Mouse (Mus musculus): Measurements from ENCODE around the gene Lgr6. TPM values are rescaled to one million over a fixed set of nuclear protein-coding genes. Genes with fewer than 3 reads are reported as not detected.

Gene Lgr6
- polyA plus RNA-seq, 1 experiment: 2.9 TPM

- WGBS: 53% methylated on average over 5 of the region's 5 CpGs
- no peak overlapping the region for H3K27ac ChIP-seq (ENCODE audit: insufficient read depth, low read length)
- H3K4me3 ChIP-seq (replicated peaks; ENCODE audit: insufficient read depth, low read depth, low read length): no peak overlapping the region
- TF ChIP-seq CTCF (IDR thresholded peaks at IDR 0.05; ENCODE audit: borderline replicate concordance, insufficient read depth, low read depth, low read length) (no peak), POLR2A (IDR thresholded peaks at IDR 0.05; ENCODE audit: borderline replicate concordance, insufficient read depth, low read length) (no peak)
- H3K4me1 ChIP-seq (ENCODE audit: control insufficient read depth, insufficient read depth, low read length): no peaks in the 10 kb centered on the region
- DNase-seq: no peak
- no peaks in the 10 kb centered on the region for H3K27me3 ChIP-seq (ENCODE audit: control insufficient read depth, insufficient read depth, low read length)
Measured at GRCm38 (mm10) chr1:135020281-135020940, 84.7 kb downstream of the Lgr6 start.

GRCm38 (mm10) chr1:135019775-135020167 is 85.3 kb downstream of the Lgr6 start:
- Histone ChIP-seq H3K4me1 (ENCODE audit: control insufficient read depth, insufficient read depth, low read length) (no peaks in the 10 kb centered on the region), H3K27me3 (ENCODE audit: control insufficient read depth, insufficient read depth, low read length) (no peaks in the 10 kb centered on the region), H3K4me3 (replicated peaks; ENCODE audit: insufficient read depth, low read depth, low read length) (no peak overlapping the region), H3K27ac (ENCODE audit: insufficient read depth, low read length) (no peak overlapping the region)
- DNase-seq: no peak
- 70% methylated on average over 4 of the region's 4 CpGs for WGBS
- no peak for TF ChIP-seq CTCF (IDR thresholded peaks at IDR 0.05; ENCODE audit: borderline replicate concordance, insufficient read depth, low read depth, low read length)
- no peak for TF ChIP-seq POLR2A (IDR thresholded peaks at IDR 0.05; ENCODE audit: borderline replicate concordance, insufficient read depth, low read length)

- TF ChIP-seq CTCF (IDR thresholded peaks at IDR 0.05; ENCODE audit: borderline replicate concordance, insufficient read depth, low read depth, low read length): no peak
- no peak for TF ChIP-seq POLR2A (IDR thresholded peaks at IDR 0.05; ENCODE audit: borderline replicate concordance, insufficient read depth, low read length)
- no peak overlapping the region for H3K4me3 ChIP-seq (replicated peaks; ENCODE audit: insufficient read depth, low read depth, low read length)
- DNase-seq: no peak
- H3K4me1 ChIP-seq (ENCODE audit: control insufficient read depth, insufficient read depth, low read length): no peaks in the 10 kb centered on the region
- 11% methylated on average over 13 of the region's 13 CpGs for WGBS
- no peak overlapping the region for H3K27ac ChIP-seq (ENCODE audit: insufficient read depth, low read length)
- H3K27me3 ChIP-seq (ENCODE audit: control insufficient read depth, insufficient read depth, low read length): no peaks in the 10 kb centered on the region
Measured at GRCm38 (mm10) chr1:135019087-135019774, 85.8 kb downstream of the Lgr6 start.

DNA sequence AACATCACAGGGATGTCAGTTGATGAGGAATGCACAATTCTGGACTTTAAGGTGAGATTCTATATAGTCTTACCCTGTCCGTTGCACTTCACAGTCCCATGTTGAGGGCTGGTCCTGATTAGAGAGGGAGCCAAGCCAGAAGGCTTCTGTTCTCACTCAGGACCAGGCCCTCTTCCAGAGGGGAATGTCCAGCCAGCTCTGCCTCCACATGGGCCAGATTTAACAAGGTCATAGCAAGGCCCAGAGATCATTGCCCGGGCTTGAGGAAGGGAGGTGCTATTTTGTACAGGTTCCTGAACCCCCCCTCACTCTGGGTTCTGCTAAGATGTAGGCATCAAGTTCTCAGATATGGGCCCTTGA is 87.4 kb downstream of the Lgr6 start:
- TF ChIP-seq POLR2A (IDR thresholded peaks at IDR 0.05; ENCODE audit: borderline replicate concordance, insufficient read depth, low read length) (no peak), CTCF (IDR thresholded peaks at IDR 0.05; ENCODE audit: borderline replicate concordance, insufficient read depth, low read depth, low read length) (no peak)

GRCm38 (mm10) chr1:135016907-135017655 is 88.0 kb downstream of the Lgr6 start:
- 90% methylated on average over 10 of the region's 10 CpGs for WGBS
- Histone ChIP-seq H3K4me1 (ENCODE audit: control insufficient read depth, insufficient read depth, low read length) (no peaks in the 10 kb centered on the region), H3K27me3 (ENCODE audit: control insufficient read depth, insufficient read depth, low read length) (no peaks in the 10 kb centered on the region), H3K4me3 (replicated peaks; ENCODE audit: insufficient read depth, low read depth, low read length) (no peak overlapping the region), H3K27ac (ENCODE audit: insufficient read depth, low read length) (no peak overlapping the region)
- TF ChIP-seq CTCF (IDR thresholded peaks at IDR 0.05; ENCODE audit: borderline replicate concordance, insufficient read depth, low read depth, low read length) (no peak), POLR2A (IDR thresholded peaks at IDR 0.05; ENCODE audit: borderline replicate concordance, insufficient read depth, low read length) (no peak)
- DNase-seq: no peak

More for the DNA sequence above, 87.4 kb downstream of the Lgr6 start:
- H3K27me3 ChIP-seq (ENCODE audit: control insufficient read depth, insufficient read depth, low read length): no peaks in the 10 kb centered on the region
- H3K4me1 ChIP-seq (ENCODE audit: control insufficient read depth, insufficient read depth, low read length): no peaks in the 10 kb centered on the region
- H3K27ac ChIP-seq (ENCODE audit: insufficient read depth, low read length): no peak overlapping the region
- WGBS: 80% methylated on average over 2 of the region's 2 CpGs
- DNase-seq: no peak
- no peak overlapping the region for H3K4me3 ChIP-seq (replicated peaks; ENCODE audit: insufficient read depth, low read depth, low read length)

GRCm38 (mm10) chr1:135014921-135015445 is 90.1 kb downstream of the Lgr6 start:
- no peak for DNase-seq
- no peaks in the 10 kb centered on the region for H3K4me1 ChIP-seq (ENCODE audit: control insufficient read depth, insufficient read depth, low read length)
- TF ChIP-seq POLR2A (IDR thresholded peaks at IDR 0.05; ENCODE audit: borderline replicate concordance, insufficient read depth, low read length): no peak
- TF ChIP-seq CTCF (IDR thresholded peaks at IDR 0.05; ENCODE audit: borderline replicate concordance, insufficient read depth, low read depth, low read length): no peak
- H3K27me3 ChIP-seq (ENCODE audit: control insufficient read depth, insufficient read depth, low read length): no peaks in the 10 kb centered on the region
- WGBS: 31% methylated on average over 10 of the region's 10 CpGs
- no peak overlapping the region for H3K27ac ChIP-seq (ENCODE audit: insufficient read depth, low read length)
- no peak overlapping the region for H3K4me3 ChIP-seq (replicated peaks; ENCODE audit: insufficient read depth, low read depth, low read length)

DNA sequence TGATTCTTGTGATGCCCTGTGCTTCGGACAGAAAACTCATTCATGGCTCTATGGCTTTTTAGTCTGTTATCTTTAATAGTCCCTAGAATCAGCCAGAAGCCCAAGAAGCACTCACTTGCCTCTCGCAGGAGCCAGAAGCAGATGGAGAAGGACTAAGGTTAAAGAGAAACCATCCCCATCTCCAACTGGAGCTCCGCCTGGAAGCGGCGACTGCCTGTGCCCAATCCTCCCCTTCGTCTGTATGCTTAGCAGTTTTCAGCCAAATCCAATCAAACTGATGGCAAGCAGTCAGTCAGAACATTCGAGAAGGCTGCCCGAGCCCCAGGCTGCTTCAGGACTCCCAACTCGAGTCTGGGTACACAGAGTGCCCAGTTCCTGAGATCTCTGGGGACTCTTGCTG is 92.6 kb downstream of the Lgr6 start:
- TF ChIP-seq POLR2A (IDR thresholded peaks at IDR 0.05; ENCODE audit: borderline replicate concordance, insufficient read depth, low read length) (no peak), CTCF (IDR thresholded peaks at IDR 0.05; ENCODE audit: borderline replicate concordance, insufficient read depth, low read depth, low read length) (no peak)
- no peak for DNase-seq
- Histone ChIP-seq H3K4me1 (ENCODE audit: control insufficient read depth, insufficient read depth, low read length) (no peaks in the 10 kb centered on the region), H3K27ac (ENCODE audit: insufficient read depth, low read length) (no peak overlapping the region), H3K27me3 (ENCODE audit: control insufficient read depth, insufficient read depth, low read length) (no peaks in the 10 kb centered on the region), H3K4me3 (replicated peaks; ENCODE audit: insufficient read depth, low read depth, low read length) (no peak overlapping the region)
- WGBS: 33% methylated on average over 9 of the region's 9 CpGs

All from cerebellum, adult 2 months (tissue).